Mouse (Mus musculus): ENCODE data around the gene Cnih3. TPM values are rescaled to one million over a fixed set of nuclear protein-coding genes. Genes with fewer than 3 reads are reported as not detected.

Gene Cnih3
- polyA plus RNA-seq, 1 experiment from 2014 or later: 0.03 TPM

GRCm38 (mm10) chr1:181374627-181375374 lies 22.4 kb downstream of the Cnih3 start:
- DNase-seq (ENCODE audit: low read depth, low spot score): no peak
- no peaks in the 10 kb centered on the region for H3K27me3 ChIP-seq
- TF ChIP-seq CTCF (IDR thresholded peaks at IDR 0.05): no peak
- ChIA-PET POLR2A (no interaction called here), CTCF (no interaction called here)
- no peak for ATAC-seq
- in situ Hi-C loops (cut with MboI; ENCODE audit: low pct_unique_long_range_greater_than_20kb): no loop called here

DNA sequence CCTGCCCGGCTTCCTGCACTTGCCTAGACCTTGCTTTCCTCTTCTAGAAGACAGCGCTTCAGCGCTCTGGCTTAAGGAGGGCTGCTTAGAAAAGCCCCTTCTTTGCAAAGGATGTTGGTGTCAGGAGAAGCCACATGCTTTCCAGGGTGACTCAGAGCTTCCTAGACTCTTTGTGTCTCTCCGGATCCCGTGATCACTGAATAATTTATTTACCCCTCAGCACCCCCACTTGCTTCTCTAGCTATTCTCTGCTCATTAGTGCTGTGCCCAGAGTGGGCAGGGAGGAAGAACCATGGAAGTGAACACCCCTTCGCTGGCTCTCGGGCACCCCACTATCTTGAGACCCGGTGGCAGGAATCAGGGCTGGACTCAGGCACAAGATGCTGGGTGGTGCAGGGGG lies 24.0 kb downstream of the Cnih3 start:
- ChIA-PET POLR2A (no interaction called here), CTCF (interaction anchor here (1.3 kb wide), 1 partner anchor 15 kb away, joined by 3 read pairs; no protein-coding TSS in a partner anchor)
- ATAC-seq (no peak), DNase-seq (ENCODE audit: low read depth, low spot score) (no peak)
- in situ Hi-C loops (cut with MboI; ENCODE audit: low pct_unique_long_range_greater_than_20kb): no loop called here
- TF ChIP-seq CTCF (IDR thresholded peaks at IDR 0.05): no peak
- H3K27me3 ChIP-seq: no peaks in the 10 kb centered on the region

DNA sequence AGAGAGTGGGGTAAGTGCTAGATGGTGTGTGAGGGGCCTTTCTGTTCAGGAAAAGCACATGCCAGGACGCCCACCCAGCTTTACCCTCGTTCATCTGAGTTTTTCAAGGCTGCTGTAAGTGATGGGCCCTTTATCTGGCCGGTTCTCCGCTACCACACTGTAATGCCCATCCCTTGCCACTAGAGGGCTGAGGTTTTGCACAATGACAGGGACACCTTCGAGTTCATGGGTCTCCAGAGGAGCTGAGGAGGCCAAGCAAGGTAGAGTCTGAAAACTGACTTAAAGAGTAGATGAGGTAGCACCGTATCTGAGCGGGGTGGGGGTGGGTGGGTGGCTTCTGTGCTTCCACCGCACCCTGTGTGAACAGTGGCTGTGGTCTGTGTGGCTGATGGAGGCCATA lies 27.2 kb downstream of the Cnih3 start:
- peak; percentile 80 for TF ChIP-seq CTCF (IDR thresholded peaks at IDR 0.05)

GRCm38 (mm10) chr1:181381410-181382010 lies 29.1 kb downstream of the Cnih3 start:
- ATAC-seq: no peak
- ChIA-PET CTCF (no interaction called here), POLR2A (no interaction called here)
- no peak for DNase-seq (ENCODE audit: low read depth, low spot score)
- peaks cover 10% of the 10 kb centered on the region for H3K27me3 ChIP-seq
- no peak for TF ChIP-seq CTCF (IDR thresholded peaks at IDR 0.05)
- in situ Hi-C loops (cut with MboI; ENCODE audit: low pct_unique_long_range_greater_than_20kb): no loop called here

More for the DNA sequence above, 27.2 kb downstream of the Cnih3 start:
- DNase-seq (ENCODE audit: low read depth, low spot score) (no peak), ATAC-seq (no peak)
- ChIA-PET POLR2A (no interaction called here), CTCF (interaction anchor here (0.8 to 2.8 kb wide), 6 partner anchors 9 to 165 kb away, joined by 3 to 8 read pairs (median 6); no protein-coding TSS in a partner anchor)
- in situ Hi-C loops (cut with MboI; ENCODE audit: low pct_unique_long_range_greater_than_20kb): no loop called here
- peaks cover 7% of the 10 kb centered on the region for H3K27me3 ChIP-seq

GRCm38 (mm10) chr1:181389264-181389663 lies 36.8 kb downstream of the Cnih3 start:
- in situ Hi-C loops (cut with MboI; ENCODE audit: low pct_unique_long_range_greater_than_20kb): no loop called here
- CTCF ChIA-PET: interaction anchor here (1.5 to 2.3 kb wide), 2 partner anchors 10 to 16 kb away, joined by 4 to 8 read pairs; no protein-coding TSS in a partner anchor
- ATAC-seq: no peak
- POLR2A ChIA-PET: no interaction called here
- no peak for DNase-seq (ENCODE audit: low read depth, low spot score)
- TF ChIP-seq CTCF (IDR thresholded peaks at IDR 0.05): no peak
- H3K27me3 ChIP-seq: peaks cover 8% of the 10 kb centered on the region

DNA sequence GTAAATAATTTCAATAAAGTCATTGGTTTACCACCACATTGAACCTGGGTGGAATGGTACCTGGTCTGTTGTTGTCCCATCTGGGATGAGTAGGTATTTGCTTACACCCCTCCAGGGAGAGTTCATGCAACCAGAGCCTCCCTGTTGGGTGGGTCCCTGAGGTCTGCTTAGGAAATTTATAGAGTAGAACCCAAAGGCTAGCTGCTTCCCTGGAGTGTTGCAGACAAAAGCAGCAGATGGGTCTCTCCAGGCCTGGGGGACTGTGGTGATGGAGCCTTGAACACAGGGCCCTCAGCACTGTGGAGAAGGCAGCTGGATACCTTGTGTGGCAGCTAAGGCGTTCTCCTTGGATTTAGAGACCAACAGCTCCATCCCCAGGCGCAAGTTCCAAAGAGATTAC lies 40.1 kb downstream of the Cnih3 start:
- peaks cover 5% of the 10 kb centered on the region for H3K27me3 ChIP-seq
- ChIA-PET POLR2A (no interaction called here), CTCF (interaction anchor here (0.7 to 1.8 kb wide), 5 partner anchors 9 to 153 kb away, joined by 3 to 11 read pairs (median 4); no protein-coding TSS in a partner anchor)
- in situ Hi-C loops (cut with MboI; ENCODE audit: low pct_unique_long_range_greater_than_20kb): loop anchor here (5.0 kb wide), 1 partner anchor 150 kb away; no protein-coding TSS in a partner anchor
- TF ChIP-seq CTCF (IDR thresholded peaks at IDR 0.05): no peak
- DNase-seq (ENCODE audit: low read depth, low spot score): no peak
- ATAC-seq: no peak

- in situ Hi-C loops (cut with MboI; ENCODE audit: low pct_unique_long_range_greater_than_20kb): loop anchor here (5.0 kb wide), 1 partner anchor 149 kb away; no protein-coding TSS in a partner anchor
- peak; percentile 71 for TF ChIP-seq CTCF (IDR thresholded peaks at IDR 0.05)
- CTCF ChIA-PET: interaction anchor here (1.6 to 1.8 kb wide), 2 partner anchors 10 to 150 kb away, joined by 8 to 11 read pairs; no protein-coding TSS in a partner anchor
- ATAC-seq: peak; percentile 52
- H3K27me3 ChIP-seq: peaks cover 5% of the 10 kb centered on the region
- POLR2A ChIA-PET: no interaction called here
- DNase-seq (ENCODE audit: low read depth, low spot score): no peak
These were observed 41.1 kb downstream of the Cnih3 start for GRCm38 (mm10) chr1:181393250-181394149.

DNA sequence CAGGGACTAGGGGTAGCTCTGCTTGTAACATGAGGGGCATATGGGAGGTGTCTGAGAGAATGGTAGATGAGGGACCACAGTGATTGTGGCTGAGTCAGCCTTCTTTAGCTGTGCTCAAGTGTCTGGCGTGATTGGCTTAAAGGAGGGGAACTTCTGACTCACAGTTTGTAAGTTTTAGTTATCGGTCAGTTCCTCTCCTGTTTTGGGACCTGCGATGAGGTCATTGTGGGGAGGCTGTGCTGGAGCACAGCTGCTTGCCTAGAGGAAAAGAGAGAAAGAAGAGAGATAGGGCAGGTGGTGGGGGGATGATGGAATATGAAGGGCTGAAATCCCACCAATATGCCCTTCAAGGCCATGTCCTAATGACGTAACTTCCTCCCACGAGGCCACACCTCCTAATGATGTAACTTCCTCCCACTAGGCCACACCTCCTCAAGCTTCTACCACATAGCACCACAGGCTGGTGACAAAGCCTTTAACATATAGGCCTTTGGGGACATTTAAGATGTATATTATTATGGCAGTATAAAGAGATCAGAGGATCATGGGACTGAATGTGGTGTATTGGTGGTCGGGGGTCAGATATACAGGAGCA lies 42.9 kb downstream of the Cnih3 start:
- ATAC-seq: peak; percentile 66
- TF ChIP-seq CTCF (IDR thresholded peaks at IDR 0.05): no peak
- DNase-seq (ENCODE audit: low read depth, low spot score): peak; percentile 64
- H3K27me3 ChIP-seq: no peaks in the 10 kb centered on the region
- in situ Hi-C loops (cut with MboI; ENCODE audit: low pct_unique_long_range_greater_than_20kb): no loop called here
- POLR2A ChIA-PET: no interaction called here
- CTCF ChIA-PET: no interaction called here

DNA sequence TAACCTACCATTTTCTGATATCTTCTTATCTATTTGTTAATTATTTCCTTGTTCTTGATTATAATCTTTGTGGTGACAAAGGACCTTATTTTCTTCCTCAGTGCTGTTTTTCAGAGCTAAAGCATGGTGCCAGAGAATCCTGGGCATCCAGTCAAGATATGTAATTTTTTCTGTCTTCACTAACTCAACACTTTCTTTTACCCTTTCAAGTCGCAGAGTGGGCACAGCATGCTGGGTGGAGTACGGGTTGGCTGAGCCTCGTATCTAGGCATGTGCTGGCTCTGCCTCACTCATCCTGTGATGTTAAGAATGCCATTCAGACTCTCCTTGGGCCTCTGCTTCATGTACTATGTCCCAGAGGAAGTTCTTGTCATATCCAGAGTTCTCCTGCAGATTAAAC lies 46.8 kb downstream of the Cnih3 start:
- no peaks in the 10 kb centered on the region for H3K27me3 ChIP-seq
- POLR2A ChIA-PET: no interaction called here

DNA sequence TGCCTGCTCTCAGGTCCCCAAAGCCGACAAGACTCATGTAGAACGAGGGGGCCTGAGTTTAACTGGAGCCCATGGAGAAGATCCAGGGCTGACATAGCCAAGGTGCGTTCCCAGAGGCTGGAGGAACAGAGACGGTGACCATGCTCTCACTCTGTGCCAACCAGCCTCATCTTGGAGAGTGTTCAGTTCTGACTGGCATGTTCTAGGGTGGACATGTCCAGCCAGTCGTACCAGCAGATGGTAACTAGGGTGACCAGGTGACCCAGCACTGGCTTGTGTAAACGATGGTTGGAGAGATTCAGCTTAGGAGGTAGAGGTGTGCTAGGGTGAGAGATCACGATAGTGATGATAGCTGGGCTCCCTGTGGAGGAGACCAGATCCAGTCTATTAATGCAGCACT lies 50.6 kb downstream of the Cnih3 start:
- no peaks in the 10 kb centered on the region for H3K27me3 ChIP-seq
- ATAC-seq: no peak
- ChIA-PET CTCF (no interaction called here), POLR2A (no interaction called here)
- DNase-seq (ENCODE audit: low read depth, low spot score): no peak
- in situ Hi-C loops (cut with MboI; ENCODE audit: low pct_unique_long_range_greater_than_20kb): no loop called here
- no peak for TF ChIP-seq CTCF (IDR thresholded peaks at IDR 0.05)

More for the DNA sequence above, 46.8 kb downstream of the Cnih3 start:
- no peak for TF ChIP-seq CTCF (IDR thresholded peaks at IDR 0.05)
- ATAC-seq (no peak), DNase-seq (ENCODE audit: low read depth, low spot score) (no peak)
- in situ Hi-C loops (cut with MboI; ENCODE audit: low pct_unique_long_range_greater_than_20kb): no loop called here
- CTCF ChIA-PET: no interaction called here
